Mouse (Mus musculus) kidney, postnatal 4 days (tissue): ENCODE data around the gene Tcte1.

Source experiments
- DNase-seq, 2 experiments: peaks; one replicate each; pipeline ENCODE4 v3.0.0; 2021; ENCODE audit warnings: mixed read lengths in 2 of 2

Gene Tcte1

GRCm38 (mm10) chr17:45566360-45567161 lies 43.3 kb downstream of the Tcte1 start:
- peak in 1 of 2 experiments; percentile 31 for DNase-seq

GRCm38 (mm10) chr17:45567162-45567601 lies 43.9 kb downstream of the Tcte1 start:
- no peak for DNase-seq

- DNase-seq = no peak
Observed at GRCm38 (mm10) chr17:45568990-45569389, 45.8 kb downstream of the Tcte1 start.

GRCm38 (mm10) chr17:45569999-45570398 lies 46.8 kb downstream of the Tcte1 start:
- DNase-seq = no peak

- peak; percentile 87 to 93 for DNase-seq
Observed at GRCm38 (mm10) chr17:45572103-45573086, 49.2 kb downstream of the Tcte1 start.

GRCm38 (mm10) chr17:45573087-45573779 lies 50.0 kb downstream of the Tcte1 start, which contains the start of gene Hsp90ab1:
Gene Hsp90ab1 (minus strand): TSS chr17:45573271.
- peak; percentile 100 for DNase-seq

- DNase-seq = peak; percentile 98 to 99
Observed at GRCm38 (mm10) chr17:45573780-45574123, 50.5 kb downstream of the Tcte1 start.

GRCm38 (mm10) chr17:45574129-45574761 lies 51.0 kb downstream of the Tcte1 start:
- DNase-seq = peak; percentile 74 to 85

- DNase-seq = no peak
Observed at GRCm38 (mm10) chr17:45575123-45575897, 52.1 kb downstream of the Tcte1 start.

GRCm38 (mm10) chr17:45578242-45578641 lies 55.0 kb downstream of the Tcte1 start:
- DNase-seq = no peak

- no peak for DNase-seq
Observed at GRCm38 (mm10) chr17:45578843-45579242, 55.6 kb downstream of the Tcte1 start.

GRCm38 (mm10) chr17:45579554-45579953 lies 56.3 kb downstream of the Tcte1 start:
- DNase-seq = peak in 1 of 2 experiments; percentile 50

- DNase-seq = peak in 1 of 2 experiments; percentile 58
Observed at GRCm38 (mm10) chr17:45580958-45581477, 57.8 kb downstream of the Tcte1 start.

- DNase-seq = peak; percentile 81 to 87
Observed at GRCm38 (mm10) chr17:45581567-45581983, 58.3 kb downstream of the Tcte1 start.

- DNase-seq = no peak
Observed at GRCm38 (mm10) chr17:45582188-45582587, 59.0 kb downstream of the Tcte1 start.

- DNase-seq = no peak
Observed at GRCm38 (mm10) chr17:45582715-45583355, 59.6 kb downstream of the Tcte1 start.

GRCm38 (mm10) chr17:45584096-45584896 lies 61.1 kb downstream of the Tcte1 start:
- DNase-seq = peak; percentile 82 to 89

GRCm38 (mm10) chr17:45584939-45585678 lies 61.9 kb downstream of the Tcte1 start:
- peak; percentile 87 to 91 for DNase-seq
